Mouse (Mus musculus) kidney, adult 2 months (tissue): ENCODE measurements at regions not wholly inside any gene's neighbourhood (a gene's known extent, or its start where the extent isn't known, plus 50 kb on each side); places are given as distances from the start of the nearest gene placed in this dataset.

ENCODE experiments used
- CTCF ChIP-seq: fragments of 200-500 bp; conservative IDR thresholded peaks from 2 replicates; pipeline ENCODE4 v1.5.1; 2011; ENCODE audit warnings: low read depth, mild to moderate bottlenecking, control low read depth, low read length, moderate library complexity, mixed read lengths; ENCODE audit not compliant: insufficient read depth, insufficient read length
- POLR2A ChIP-seq: fragments of 200-500 bp; IDR thresholded peaks from one replicate; pipeline ENCODE4 v1.6.1; 2011; ENCODE audit warnings: low read depth, low read length, control low read depth

GRCm38 (mm10) chr3:18668936-18669335, 720.7 kb downstream of the Cypt12 start:
- TF ChIP-seq POLR2A (no peak), CTCF (no peak)
